Mouse (Mus musculus) lung, postnatal 0 days (tissue): ENCODE results near the gene Eml3. TPM values are rescaled to one million over a fixed set of nuclear protein-coding genes. Genes with fewer than 3 reads are reported as not detected.

Experiments
- ATAC-seq: fragments of 200-750 bp; cut with Nextera tagmentation; 2 replicates; pipeline ENCODE4 v1.8.0; 2017; ENCODE audit warnings: moderate library complexity
- DNase-seq: peaks from one replicate; pipeline ENCODE4 v3.0.0-alpha.2; 2016; ENCODE audit warnings: low spot score
- H3K27ac ChIP-seq: fragments of 300-500 bp; sonication (generic); 2 replicates; pipeline ENCODE4 v1.5.1; 2014; ENCODE audit warnings: antibody characterized with exemption, mild to moderate bottlenecking, low read length, mixed read lengths
- H3K27me3 ChIP-seq: fragments of 300-500 bp; sonication (generic); replicated peaks from 2 replicates; pipeline ENCODE4 v1.6.1; 2014; ENCODE audit warnings: low read length, mixed read lengths; ENCODE audit not compliant: insufficient read depth
- H3K36me3 ChIP-seq: fragments of 300-500 bp; sonication (generic); 2 replicates; pipeline ENCODE4 v1.6.1; 2014; ENCODE audit warnings: low read length, mixed read lengths; ENCODE audit not compliant: insufficient read depth
- H3K4me1 ChIP-seq: fragments of 300-500 bp; sonication (generic); 2 replicates; pipeline ENCODE4 v1.6.1; 2014; ENCODE audit warnings: antibody characterized with exemption, low read depth, low read length, mixed read lengths; ENCODE audit not compliant: insufficient read depth
- H3K4me2 ChIP-seq: fragments of 300-500 bp; sonication (generic); replicated peaks from 2 replicates; pipeline ENCODE4 v1.6.1; 2014; ENCODE audit warnings: low read depth, mild to moderate bottlenecking, low read length, moderate library complexity, mixed read lengths
- H3K4me3 ChIP-seq: fragments of 300-500 bp; sonication (generic); 2 replicates; pipeline ENCODE4 v1.5.1; 2014; ENCODE audit warnings: low read depth, low read length
- H3K9ac ChIP-seq: fragments of 300-500 bp; sonication (generic); replicated peaks from 2 replicates; pipeline ENCODE4 v1.6.1; 2014; ENCODE audit warnings: low read depth, mild to moderate bottlenecking
- H3K9me3 ChIP-seq: fragments of 300-500 bp; sonication (generic); 2 replicates; pipeline ENCODE4 v1.6.1; 2016; ENCODE audit warnings: low read length, mixed read lengths
- CTCF ChIP-seq: IDR thresholded peaks from 2 replicates; pipeline ENCODE4 v1.5.1; 2016; ENCODE audit warnings: antibody characterized with exemption, mild to moderate bottlenecking
- EP300 ChIP-seq: IDR thresholded peaks from 2 replicates; pipeline ENCODE4 v1.6.1; 2016; ENCODE audit warnings: antibody characterized with exemption, mild to moderate bottlenecking, control low read depth
- WGBS: fragments of 180-500 bp; shearing (Covaris S2); extraction: QIAGEN DNeasy Blood & Tissue Kit; methylation state at CpG from one replicate; pipeline ENCODE4 v1.1.7; 2014; 5-methylcytosine and 5-hydroxymethylcytosine counted together
- polyA plus RNA-seq: library from polyadenylated mRNA; unstranded; fragments of >200 nt; fragmentation: Nextera tagmentation; extraction: Ambion mirVana; gene quantifications from 2 replicates; pipeline ENCODE4 v1.2.1, GENCODE M21; 2015

Gene Eml3
- polyA plus RNA-seq, 1 experiment from 2014 or later = 30.5 TPM

GRCm38 (mm10) chr19:8897865-8898495 is 31.4 kb upstream of the Eml3 start, which contains the start of gene Ganab:
Ganab (plus strand) TSS chr19:8898071.
- Histone ChIP-seq H3K27me3 (no peaks in the 10 kb centered on the region), H3K4me1 (peaks cover 6% of the 10 kb centered on the region; the same call in 1 of the 2 replicates), H3K9me3 (no peaks in the 10 kb centered on the region), H3K36me3 (no peaks in the 10 kb centered on the region), H3K4me3 (peak within 1 kb of the TSS; percentile 95), H3K27ac (peak within 1 kb of the TSS; percentile 88), H3K4me2 (peak within 1 kb of the TSS; percentile 92), H3K9ac (peak within 1 kb of the TSS; percentile 91)
- WGBS = 2% methylated on average over 53 of the region's 53 CpGs
- DNase-seq = peak; percentile 99
- ATAC-seq = peak; percentile 100
- TF ChIP-seq CTCF (peak; percentile 40), EP300 (no peak)

- no peak for TF ChIP-seq EP300
- no peak for TF ChIP-seq CTCF
- peak overlapping the region; percentile 92 for H3K4me2 ChIP-seq
- ATAC-seq = no peak
- H3K27me3 ChIP-seq = no peaks in the 10 kb centered on the region
- DNase-seq = peak; percentile 57
- H3K27ac ChIP-seq = peak overlapping the region; percentile 88
- H3K4me3 ChIP-seq = peak overlapping the region; percentile 95
- peak overlapping the region; percentile 91 for H3K9ac ChIP-seq
- H3K9me3 ChIP-seq = no peaks in the 10 kb centered on the region
- H3K4me1 ChIP-seq = peaks cover 6% of the 10 kb centered on the region; the same call in 1 of the 2 replicates
- 3% methylated on average over 13 of the region's 13 CpGs for WGBS
- no peaks in the 10 kb centered on the region for H3K36me3 ChIP-seq
These were observed 30.8 kb upstream of the Eml3 start for GRCm38 (mm10) chr19:8898576-8898975.

- peak overlapping the region; percentile 91; the same call in 1 of the 2 replicates for H3K9ac ChIP-seq
- H3K9me3 ChIP-seq = no peaks in the 10 kb centered on the region
- H3K4me2 ChIP-seq = peak overlapping the region; percentile 92; the same call in 1 of the 2 replicates
- H3K27ac ChIP-seq = no peak overlapping the region
- TF ChIP-seq CTCF (no peak), EP300 (no peak)
- no peaks in the 10 kb centered on the region for H3K36me3 ChIP-seq
- peaks cover 3% of the 10 kb centered on the region; the same call in 1 of the 2 replicates for H3K4me1 ChIP-seq
- DNase-seq (no peak), ATAC-seq (no peak)
- WGBS = 33% methylated on average over 3 of the region's 3 CpGs
- no peak overlapping the region for H3K4me3 ChIP-seq
- H3K27me3 ChIP-seq = no peaks in the 10 kb centered on the region
These were observed 30.3 kb upstream of the Eml3 start for GRCm38 (mm10) chr19:8899079-8899478.

GRCm38 (mm10) chr19:8903412-8903811 is 25.9 kb upstream of the Eml3 start:
- Histone ChIP-seq H3K4me1 (peaks cover 3% of the 10 kb centered on the region; the same call in 1 of the 2 replicates), H3K27me3 (no peaks in the 10 kb centered on the region), H3K36me3 (peaks cover 29% of the 10 kb centered on the region; the same call in 1 of the 2 replicates), H3K4me3 (no peak overlapping the region), H3K4me2 (no peak overlapping the region), H3K9me3 (no peaks in the 10 kb centered on the region), H3K27ac (no peak overlapping the region), H3K9ac (no peak overlapping the region)
- 90% methylated on average over 5 of the region's 5 CpGs for WGBS
- no peak for DNase-seq
- TF ChIP-seq EP300 (no peak), CTCF (no peak)
- no peak for ATAC-seq

- H3K9me3 ChIP-seq = no peaks in the 10 kb centered on the region
- no peak for DNase-seq
These were observed 20.8 kb upstream of the Eml3 start for GRCm38 (mm10) chr19:8908531-8908930.

GRCm38 (mm10) chr19:8911810-8912209 is 17.5 kb upstream of the Eml3 start:
- H3K4me3 ChIP-seq = no peak overlapping the region
- H3K4me2 ChIP-seq = no peak overlapping the region
- no peak overlapping the region for H3K27ac ChIP-seq
- H3K27me3 ChIP-seq = no peaks in the 10 kb centered on the region
- ATAC-seq (no peak), DNase-seq (no peak)
- peaks cover 81% of the 10 kb centered on the region for H3K36me3 ChIP-seq
- WGBS = 91% methylated on average over 5 of the region's 5 CpGs
- no peak overlapping the region for H3K9ac ChIP-seq
- no peaks in the 10 kb centered on the region for H3K4me1 ChIP-seq
- TF ChIP-seq CTCF = no peak
- no peak for TF ChIP-seq EP300
- no peaks in the 10 kb centered on the region for H3K9me3 ChIP-seq

More at GRCm38 (mm10) chr19:8908531-8908930, 20.8 kb upstream of the Eml3 start:
- no peak overlapping the region for H3K4me2 ChIP-seq
- no peak overlapping the region for H3K4me3 ChIP-seq
- H3K27ac ChIP-seq = no peak overlapping the region
- H3K4me1 ChIP-seq = no peaks in the 10 kb centered on the region
- no peaks in the 10 kb centered on the region for H3K27me3 ChIP-seq
- ATAC-seq = no peak
- peaks cover 66% of the 10 kb centered on the region for H3K36me3 ChIP-seq
- TF ChIP-seq CTCF = no peak
- no peak for TF ChIP-seq EP300
- no peak overlapping the region for H3K9ac ChIP-seq
- WGBS = 86% methylated on average over 6 of the region's 6 CpGs
